Mouse (Mus musculus) CH12.LX (cell line): Measurements from ENCODE around the gene Pax6. TPM values are rescaled to one million over a fixed set of nuclear protein-coding genes. Genes with fewer than 3 reads are reported as not detected.

Experiments
- DNase-seq: peaks from one replicate; pipeline ENCODE4 v3.0.0-alpha.2; 2013; ENCODE audit errors: extremely low read depth
- H3K27ac ChIP-seq: 2 replicates; pipeline ENCODE4 v1.5.1; 2012; ENCODE audit warnings: low read depth, mild to moderate bottlenecking, control low read depth, moderate library complexity; ENCODE audit not compliant: insufficient read depth
- H3K27me3 ChIP-seq: replicated peaks from 2 replicates; pipeline ENCODE3; 2012; ENCODE audit warnings: inconsistent platforms
- H3K36me3 ChIP-seq, 2 experiments: replicated peaks in 1 of 2; 2 replicates each; pipeline versions ENCODE3 to v1.6.1; 2012; ENCODE audit warnings: inconsistent platforms in 1 of 2, low read length in 1 of 2, mild to moderate bottlenecking in 1 of 2, mixed read lengths in 1 of 2, moderate library complexity in 1 of 2; ENCODE audit not compliant: control insufficient read depth in 1 of 2, insufficient read depth in 1 of 2
- H3K4me1 ChIP-seq, 2 experiments: 2 replicates each; pipeline ENCODE4 v1.6.1; 2012; ENCODE audit warnings: inconsistent platforms in 1 of 2, moderate library complexity in 1 of 2; ENCODE audit not compliant: insufficient read depth in 2 of 2, control insufficient read depth in 1 of 2
- H3K4me2 ChIP-seq: 2 replicates; pipeline ENCODE4 v1.6.1; 2012; ENCODE audit warnings: low read depth, mild to moderate bottlenecking, control low read depth; ENCODE audit not compliant: poor library complexity, insufficient read depth, severe bottlenecking
- H3K4me3 ChIP-seq, 3 experiments: fragments of 150-350 bp in 1 of 3; sonication (generic) in 1 of 3; replicated peaks in 1 of 3; 2 replicates each; pipeline versions ENCODE3 to v1.5.1; 2011 to 2012; ENCODE audit warnings: low read depth in 2 of 3, low read length in 2 of 3, mild to moderate bottlenecking in 2 of 3, moderate library complexity in 2 of 3, control low read depth in 1 of 3, improper control_type of control experiment in 1 of 3, inconsistent platforms in 1 of 3, mixed read lengths in 1 of 3; ENCODE audit not compliant: poor library complexity in 1 of 3
- H3K79me2 ChIP-seq: replicated peaks from 2 replicates; pipeline ENCODE4 v1.6.1; 2012; ENCODE audit warnings: mild to moderate bottlenecking, moderate library complexity; ENCODE audit not compliant: control insufficient read depth, poor library complexity, insufficient read depth, severe bottlenecking; ENCODE audit errors: extremely low read depth
- H3K9ac ChIP-seq: 2 replicates; pipeline ENCODE4 v1.6.1; 2012; ENCODE audit warnings: low read depth, mild to moderate bottlenecking, control low read depth, moderate library complexity; ENCODE audit not compliant: insufficient read depth
- H3K9me3 ChIP-seq: replicated peaks from 2 replicates; pipeline ENCODE3; 2012; ENCODE audit warnings: low read length, inconsistent platforms, mixed read lengths
- BHLHE40 ChIP-seq: IDR thresholded peaks from 2 replicates; pipeline ENCODE4 v1.6.1; 2011; ENCODE audit warnings: mild to moderate bottlenecking, low read depth, low read length, improper control_type of control experiment
- CHD1 ChIP-seq: IDR thresholded peaks from 2 replicates; pipeline ENCODE4 v1.6.1; 2012; ENCODE audit warnings: low read depth, low read length, improper control_type of control experiment, inconsistent platforms
- ELF1 ChIP-seq: IDR thresholded peaks from 2 replicates; pipeline ENCODE4 v1.6.1; 2014; ENCODE audit warnings: low read depth, mild to moderate bottlenecking, inconsistent platforms, low read length, improper control_type of control experiment
- ETS1 ChIP-seq: conservative IDR thresholded peaks from 2 replicates; pipeline ENCODE4 v1.6.1; 2012; ENCODE audit warnings: low read depth, mild to moderate bottlenecking, inconsistent platforms, low read length, improper control_type of control experiment, moderate library complexity
- IRF4 ChIP-seq: IDR thresholded peaks from 2 replicates; pipeline ENCODE4 v1.6.1; 2014; ENCODE audit warnings: low read depth, mild to moderate bottlenecking, inconsistent platforms, low read length, improper control_type of control experiment
- JUND ChIP-seq: conservative IDR thresholded peaks from 2 replicates; pipeline ENCODE4 v1.6.1; 2011; ENCODE audit warnings: low read depth, low read length, improper control_type of control experiment
- KAT2A ChIP-seq: IDR thresholded peaks from 2 replicates; pipeline ENCODE4 v1.6.1; 2012; ENCODE audit warnings: low read length, improper control_type of control experiment, inconsistent platforms; ENCODE audit not compliant: insufficient replicate concordance
- MAFK ChIP-seq: IDR thresholded peaks from 2 replicates; pipeline ENCODE4 v1.6.1; 2011; ENCODE audit warnings: low read length, improper control_type of control experiment; ENCODE audit not compliant: insufficient replicate concordance
- MEF2A ChIP-seq: IDR thresholded peaks from 2 replicates; pipeline ENCODE4 v1.6.1; 2014; ENCODE audit warnings: low read depth, mild to moderate bottlenecking, inconsistent platforms, low read length, improper control_type of control experiment, borderline replicate concordance
- MXI1 ChIP-seq: IDR thresholded peaks from 2 replicates; pipeline ENCODE4 v1.6.1; 2011; ENCODE audit warnings: mild to moderate bottlenecking, low read depth, low read length, improper control_type of control experiment
- MYC ChIP-seq: IDR thresholded peaks from 2 replicates; pipeline ENCODE4 v1.6.1; 2011; ENCODE audit warnings: low read depth, mild to moderate bottlenecking, improper control_type of control experiment, low read length
- NELFE ChIP-seq: IDR thresholded peaks from 2 replicates; pipeline ENCODE4 v1.6.1; 2011; ENCODE audit warnings: low read depth, low read length, improper control_type of control experiment
- PAX5 ChIP-seq: IDR thresholded peaks from 2 replicates; pipeline ENCODE4 v1.6.1; 2012; ENCODE audit warnings: low read length, inconsistent platforms, mixed read lengths
- POLR2AphosphoS2 ChIP-seq: IDR thresholded peaks from 2 replicates; pipeline ENCODE4 v1.6.1; 2011; ENCODE audit warnings: low read depth, low read length, improper control_type of control experiment
- RCOR1 ChIP-seq: conservative IDR thresholded peaks from 2 replicates; pipeline ENCODE4 v1.6.1; 2012; ENCODE audit warnings: low read depth, mild to moderate bottlenecking, inconsistent platforms, low read length, improper control_type of control experiment
- SIN3A ChIP-seq: IDR thresholded peaks from 2 replicates; pipeline ENCODE4 v1.6.1; 2012; ENCODE audit warnings: low read length, improper control_type of control experiment, inconsistent platforms
- SMC3 ChIP-seq: IDR thresholded peaks from 2 replicates; pipeline ENCODE4 v1.6.1; 2011; ENCODE audit warnings: low read depth, low read length, improper control_type of control experiment
- TBP ChIP-seq: conservative IDR thresholded peaks from 2 replicates; pipeline ENCODE4 v1.6.1; 2011; ENCODE audit warnings: low read depth, low read length, improper control_type of control experiment
- TCF12 ChIP-seq: IDR thresholded peaks from 2 replicates; pipeline ENCODE4 v1.6.1; 2014; ENCODE audit warnings: low read depth, mild to moderate bottlenecking, inconsistent platforms, low read length, improper control_type of control experiment
- USF1 ChIP-seq: IDR thresholded peaks from 2 replicates; pipeline ENCODE4 v1.6.1; 2014; ENCODE audit warnings: low read depth, mild to moderate bottlenecking, inconsistent platforms, low read length, improper control_type of control experiment
- dilution Hi-C: fragments of 300-500 bp; cut with MboI; formaldehyde crosslinking; loops from 2 replicates; pipeline ENCODE4 v1.14.3; 2020; ENCODE audit warnings: low sequenced_read_pairs; ENCODE audit not compliant: extremely low pct_unique_long_range_greater_than_20kb, extremely low pct_ligation_motif_present
- in situ Hi-C: fragments of 300-500 bp; cut with MboI; formaldehyde crosslinking; loops from 3 replicates; pipeline ENCODE4 v1.14.3; 2019; ENCODE audit warnings: low sequenced_read_pairs, low pct_ligation_motif_present, low pct_unique_long_range_greater_than_20kb, mixed read lengths
- polyA plus RNA-seq: library from polyadenylated mRNA; unstranded; fragments of >175 nt; gene quantifications from 2 replicates; pipeline ENCODE4 v1.2.1, GENCODE M21; 2012; ENCODE audit warnings: low read depth; ENCODE audit not compliant: insufficient read length
- total RNA-seq, 2 experiments: library from RNA; depleted of rRNA; stranded (reverse); fragments of 300-350 nt in 1 of 2; fragments of >200 nt in 1 of 2; gene quantifications; 2 replicates each; pipeline ENCODE4 v1.2.3; 2012 to 2014

The Pax6 gene
- total and polyA plus RNA-seq, 3 experiments, result 0.17 to 0.30 TPM; not detected in 1

- no peaks in the 10 kb centered on the region for H3K27me3 ChIP-seq
- dilution Hi-C loops, result no loop called here
Observed at GRCm38 (mm10) chr2:105691296-105691695, 22.6 kb downstream of the Pax6 start.

GRCm38 (mm10) chr2:105697741-105698140, 29.0 kb downstream of the Pax6 start:
- no peak overlapping the region for H3K27ac ChIP-seq
- H3K4me1 ChIP-seq, result peaks cover 0 to under 1% of the 10 kb centered on the region in 2 experiments; a peak in 1 of 4 replicates
- peaks cover 0 to 21% of the 10 kb centered on the region in 2 experiments for H3K36me3 ChIP-seq
- H3K4me3 ChIP-seq, result no peak overlapping the region
- no peak overlapping the region for H3K4me2 ChIP-seq
- DNase-seq, result no peak
- TF ChIP-seq ELF1, result no peak
- no peak for TF ChIP-seq CHD1
- TF ChIP-seq PAX5, result no peak
- no peak for TF ChIP-seq KAT2A
- TF ChIP-seq POLR2AphosphoS2, result no peak
- no peak for TF ChIP-seq TCF12
- TF ChIP-seq USF1, result no peak
- TF ChIP-seq ETS1, result no peak
- no peak for TF ChIP-seq SIN3A
- no peak for TF ChIP-seq JUND
- TF ChIP-seq NELFE, result no peak
- no peak for TF ChIP-seq TBP
- no peak for TF ChIP-seq BHLHE40
- TF ChIP-seq, all 38 proteins: peak for 0
- Histone ChIP-seq H3K79me2 (no peaks in the 10 kb centered on the region), H3K9ac (no peak overlapping the region), H3K27me3 (no peaks in the 10 kb centered on the region), H3K9me3 (no peaks in the 10 kb centered on the region)
- dilution Hi-C loops (no loop called here), in situ Hi-C loops (no loop called here)

More at GRCm38 (mm10) chr2:105691296-105691695, 22.6 kb downstream of the Pax6 start:
- H3K27ac ChIP-seq, result no peak overlapping the region
- no peaks in the 10 kb centered on the region for H3K9me3 ChIP-seq
- in situ Hi-C loops, result no loop called here
- no peak overlapping the region for H3K4me2 ChIP-seq
- no peak for DNase-seq
- no peak for TF ChIP-seq IRF4
- no peak for TF ChIP-seq NELFE
- TF ChIP-seq MYC, result no peak
- no peak for TF ChIP-seq MAFK
- no peak for TF ChIP-seq RCOR1
- no peak for TF ChIP-seq SMC3
- no peak for TF ChIP-seq ELF1
- TF ChIP-seq MEF2A, result no peak
- no peak for TF ChIP-seq USF1
- TF ChIP-seq MXI1, result no peak
- no peak overlapping the region for H3K9ac ChIP-seq
- H3K36me3 ChIP-seq, result no peaks in the 10 kb centered on the region
- H3K79me2 ChIP-seq, result no peaks in the 10 kb centered on the region
- H3K4me3 ChIP-seq, result no peak overlapping the region
- peaks cover 0 to 3% of the 10 kb centered on the region in 2 experiments; a peak in 1 of 4 replicates for H3K4me1 ChIP-seq
